Mouse (Mus musculus) limb, embryonic 10.5 days (tissue): ENCODE results near the gene Camk2b. TPM values are rescaled to one million over a fixed set of nuclear protein-coding genes. Genes with fewer than 3 reads are reported as not detected.
"Not testable (repeated sequence)": the region's sequence is repeated elsewhere in the genome, so short reads cannot be mapped to it uniquely, and the experiment has no call there.

Experiments used
- DNase-seq: peaks from one replicate; pipeline ENCODE4 v3.0.0-alpha.2; 2017; ENCODE audit warnings: low spot score
- H3K27ac ChIP-seq: fragments of 300-500 bp; sonication (generic); 2 replicates; pipeline ENCODE4 v1.5.1; 2016; ENCODE audit warnings: mild to moderate bottlenecking
- H3K27me3 ChIP-seq: fragments of 300-500 bp; sonication (generic); 2 replicates; pipeline ENCODE4 v1.6.1; 2016; ENCODE audit warnings: low read depth, mild to moderate bottlenecking; ENCODE audit not compliant: poor library complexity, severe bottlenecking
- H3K36me3 ChIP-seq: fragments of 300-500 bp; sonication (generic); 2 replicates; pipeline ENCODE4 v1.6.1; 2016; ENCODE audit warnings: mild to moderate bottlenecking, moderate library complexity
- H3K4me1 ChIP-seq: fragments of 300-500 bp; sonication (generic); 2 replicates; pipeline ENCODE4 v1.6.1; 2016
- H3K4me3 ChIP-seq: fragments of 300-500 bp; sonication (generic); 2 replicates; pipeline ENCODE4 v1.5.1; 2016; ENCODE audit warnings: mild to moderate bottlenecking, moderate library complexity
- H3K9me3 ChIP-seq: fragments of 300-500 bp; sonication (generic); replicated peaks from 2 replicates; pipeline ENCODE4 v1.6.1; 2016; ENCODE audit warnings: mild to moderate bottlenecking
- WGBS: fragments of 180-500 bp; shearing (Covaris S2); methylation state at CpG from one replicate; pipeline ENCODE4 v1.1.7; 2016; 5-methylcytosine and 5-hydroxymethylcytosine counted together
- polyA plus RNA-seq: library from polyadenylated mRNA; unstranded; fragments of >200 nt; fragmentation: Nextera tagmentation; extraction: Ambion mirVana; gene quantifications from 2 replicates; pipeline ENCODE4 v1.2.1, GENCODE M21; 2016

The Camk2b gene
- polyA plus RNA-seq, 1 experiment from 2014 or later, result 0.68 TPM

- H3K4me1 ChIP-seq, result peaks cover 12% of the 10 kb centered on the region
- WGBS, result 38% methylated on average over 1 of the region's 4 CpGs
- not testable (repeated sequence) for H3K27ac ChIP-seq, H3K36me3 ChIP-seq, H3K4me3 ChIP-seq, DNase-seq, H3K9me3 ChIP-seq
- peaks cover 36% of the 10 kb centered on the region for H3K27me3 ChIP-seq
Measured at GRCm38 (mm10) chr11:6005374-6006043, 60.7 kb downstream of the Camk2b start.

- H3K27ac ChIP-seq, result no peak overlapping the region
Measured at GRCm38 (mm10) chr11:6003046-6003639, 63.0 kb downstream of the Camk2b start.

GRCm38 (mm10) chr11:6001981-6002649 is 64.0 kb downstream of the Camk2b start:
- H3K4me1 ChIP-seq, result peaks cover 27% of the 10 kb centered on the region
- H3K27me3 ChIP-seq, result peaks cover 20% of the 10 kb centered on the region
- no peaks in the 10 kb centered on the region for H3K9me3 ChIP-seq
- no peak for DNase-seq
- WGBS, result 80% methylated on average over 9 of the region's 9 CpGs
- no peaks in the 10 kb centered on the region for H3K36me3 ChIP-seq
- H3K4me3 ChIP-seq, result no peak overlapping the region
- H3K27ac ChIP-seq, result 0 out of 2 replicates have a peak overlapping the region, but pooled peaks have one; percentile 78

More at GRCm38 (mm10) chr11:6003046-6003639, 63.0 kb downstream of the Camk2b start:
- peaks cover 27% of the 10 kb centered on the region for H3K4me1 ChIP-seq
- H3K27me3 ChIP-seq, result peaks cover 27% of the 10 kb centered on the region
- H3K36me3 ChIP-seq, result no peaks in the 10 kb centered on the region
- WGBS, result 47% methylated on average over 2 of the region's 2 CpGs
- no peaks in the 10 kb centered on the region for H3K9me3 ChIP-seq
- H3K4me3 ChIP-seq, result no peak overlapping the region
- no peak for DNase-seq

- 83% methylated on average over 14 of the region's 14 CpGs for WGBS
- Histone ChIP-seq H3K36me3 (no peaks in the 10 kb centered on the region), H3K4me1 (peaks cover 27% of the 10 kb centered on the region), H3K4me3 (no peak overlapping the region), H3K27ac (peak overlapping the region; percentile 78), H3K9me3 (no peaks in the 10 kb centered on the region), H3K27me3 (peaks cover 20% of the 10 kb centered on the region)
- no peak for DNase-seq
Measured at GRCm38 (mm10) chr11:6000961-6001682, 65.0 kb downstream of the Camk2b start.

GRCm38 (mm10) chr11:5999832-6000771 is 66.1 kb downstream of the Camk2b start:
- WGBS, result 20% methylated on average over 8 of the region's 8 CpGs
- Histone ChIP-seq H3K4me1 (peaks cover 27% of the 10 kb centered on the region), H3K36me3 (no peaks in the 10 kb centered on the region), H3K4me3 (no peak overlapping the region), H3K27me3 (peaks cover 16% of the 10 kb centered on the region), H3K9me3 (no peaks in the 10 kb centered on the region), H3K27ac (peak overlapping the region; percentile 78)
- peak; percentile 63 for DNase-seq

- Histone ChIP-seq H3K27ac (no peak overlapping the region), H3K4me1 (peaks cover 27% of the 10 kb centered on the region), H3K9me3 (no peaks in the 10 kb centered on the region), H3K4me3 (no peak overlapping the region), H3K36me3 (no peaks in the 10 kb centered on the region), H3K27me3 (no peaks in the 10 kb centered on the region)
- no peak for DNase-seq
- WGBS, result 93% methylated on average over 2 of the region's 2 CpGs
Measured at GRCm38 (mm10) chr11:5998472-5998871, 67.7 kb downstream of the Camk2b start.

GRCm38 (mm10) chr11:5995989-5996388 is 70.2 kb downstream of the Camk2b start:
- Histone ChIP-seq H3K4me3 (no peak overlapping the region), H3K27ac (no peak overlapping the region), H3K4me1 (peaks cover 19% of the 10 kb centered on the region), H3K9me3 (no peaks in the 10 kb centered on the region), H3K27me3 (no peaks in the 10 kb centered on the region), H3K36me3 (no peaks in the 10 kb centered on the region)
- peak; percentile 90 for DNase-seq
- WGBS, result 25% methylated on average over 8 of the region's 8 CpGs

- peaks cover 8% of the 10 kb centered on the region for H3K4me1 ChIP-seq
- H3K27me3 ChIP-seq, result no peaks in the 10 kb centered on the region
- H3K27ac ChIP-seq, result no peak overlapping the region
- 86% methylated on average over 3 of the region's 3 CpGs for WGBS
- no peak overlapping the region for H3K4me3 ChIP-seq
- DNase-seq, result no peak
- no peaks in the 10 kb centered on the region for H3K36me3 ChIP-seq
- H3K9me3 ChIP-seq, result no peaks in the 10 kb centered on the region
Measured at GRCm38 (mm10) chr11:5994880-5995279, 71.3 kb downstream of the Camk2b start.

- no peak for DNase-seq
- Histone ChIP-seq H3K4me3 (no peak overlapping the region), H3K27ac (no peak overlapping the region)
Measured at GRCm38 (mm10) chr11:5994212-5994611, 72.0 kb downstream of the Camk2b start.

GRCm38 (mm10) chr11:5990910-5991309 is 75.3 kb downstream of the Camk2b start:
- H3K27me3 ChIP-seq, result no peaks in the 10 kb centered on the region
- WGBS, result 37% methylated on average over 4 of the region's 4 CpGs
- no peaks in the 10 kb centered on the region for H3K9me3 ChIP-seq
- H3K4me3 ChIP-seq, result no peak overlapping the region
- DNase-seq, result peak; percentile 70
- no peak overlapping the region for H3K27ac ChIP-seq
- no peaks in the 10 kb centered on the region for H3K4me1 ChIP-seq
- no peaks in the 10 kb centered on the region for H3K36me3 ChIP-seq

More at GRCm38 (mm10) chr11:5994212-5994611, 72.0 kb downstream of the Camk2b start:
- 0 out of 2 replicates have a peak, but pooled peaks cover 1% of the 10 kb centered on the region for H3K4me1 ChIP-seq
- H3K27me3 ChIP-seq, result no peaks in the 10 kb centered on the region
- no peaks in the 10 kb centered on the region for H3K9me3 ChIP-seq
- H3K36me3 ChIP-seq, result no peaks in the 10 kb centered on the region
- WGBS, result 93% methylated on average over 5 of the region's 5 CpGs

- Histone ChIP-seq H3K36me3 (no peaks in the 10 kb centered on the region), H3K27me3 (no peaks in the 10 kb centered on the region), H3K4me3 (no peak overlapping the region), H3K4me1 (no peaks in the 10 kb centered on the region), H3K9me3 (no peaks in the 10 kb centered on the region), H3K27ac (no peak overlapping the region)
- WGBS, result 85% methylated on average over 16 of the region's 16 CpGs
- DNase-seq, result no peak
Measured at GRCm38 (mm10) chr11:5989954-5990593, 76.1 kb downstream of the Camk2b start.
